Mouse (Mus musculus) liver, embryonic 14.5 days (tissue): Measurements from ENCODE around the gene Gm15557.
A peak's percentile ranks its signal among the peaks of the same experiment; 100 is the strongest.

Source experiments
- CTCF ChIP-seq: IDR thresholded peaks from 2 replicates; pipeline ENCODE4 v1.5.1; 2016; ENCODE audit warnings: antibody characterized with exemption, low read depth, control low read depth
- EP300 ChIP-seq: IDR thresholded peaks from 2 replicates; pipeline ENCODE4 v1.6.1; 2016; ENCODE audit warnings: antibody characterized with exemption, low read depth

- TF ChIP-seq CTCF (peak; percentile 62), EP300 (no peak)
Measured at GRCm38 (mm10) chr2:155952006-155952405, 11.5 kb downstream of the Gm15557 start.
